Mouse (Mus musculus) v-Abl transformed pro-B cells (cell line): ENCODE data around the gene Foxp4.

Experiments
- in situ Hi-C, 2 experiments: fragments of 400-800 bp; cut with MboI; formaldehyde crosslinking; loops; one replicate each; pipeline ENCODE4 v1.15.1; 2025; ENCODE audit not compliant: unreplicated experiment in 2 of 2

Gene Foxp4

DNA sequence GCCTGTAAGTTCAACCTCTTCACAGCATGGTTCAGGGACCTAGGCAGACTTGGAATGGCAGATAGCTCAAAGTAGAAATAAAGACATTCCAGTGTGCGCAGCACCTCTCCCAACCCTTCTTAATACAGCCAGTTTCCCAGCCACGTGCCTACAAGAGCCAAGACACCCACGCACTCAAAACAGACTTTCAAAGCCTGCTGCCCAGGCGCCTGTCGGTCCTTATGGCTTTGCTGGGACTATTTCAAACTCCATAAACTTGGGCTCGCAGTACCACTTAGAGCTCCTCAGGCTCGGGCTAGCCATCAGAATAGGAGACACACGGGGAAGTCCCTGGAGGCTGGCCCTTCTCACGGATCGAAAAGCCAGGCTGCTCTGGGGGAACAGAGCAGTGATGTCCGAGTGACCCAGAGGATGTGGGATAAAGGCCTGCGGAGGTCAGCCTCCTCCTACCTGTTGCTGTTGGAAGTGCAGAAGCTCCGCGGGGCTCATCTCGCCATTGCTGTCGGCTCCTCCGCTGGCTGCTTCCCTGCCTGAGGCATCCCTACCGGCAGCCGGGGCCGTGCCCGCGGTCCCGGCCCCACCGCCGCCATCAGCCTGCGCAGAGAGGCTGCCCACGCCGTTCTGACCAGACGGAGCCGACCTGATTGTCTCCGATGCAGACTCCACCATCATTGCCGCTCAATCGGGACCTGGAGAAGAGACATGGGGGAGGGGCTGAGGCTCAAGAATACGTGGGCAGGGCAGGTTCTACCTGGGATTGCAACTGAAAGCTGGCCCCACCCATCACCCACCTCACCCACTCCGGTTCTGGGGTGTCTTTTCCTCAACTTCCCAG is 20.4 kb downstream of the Foxp4 start:
- in situ Hi-C loops: loop anchor here (5.0 to 25.0 kb wide), 5 partner anchors 43 to 433 kb away; partner anchors contain the start of gene Trem2 (in 1 of the 2)

DNA sequence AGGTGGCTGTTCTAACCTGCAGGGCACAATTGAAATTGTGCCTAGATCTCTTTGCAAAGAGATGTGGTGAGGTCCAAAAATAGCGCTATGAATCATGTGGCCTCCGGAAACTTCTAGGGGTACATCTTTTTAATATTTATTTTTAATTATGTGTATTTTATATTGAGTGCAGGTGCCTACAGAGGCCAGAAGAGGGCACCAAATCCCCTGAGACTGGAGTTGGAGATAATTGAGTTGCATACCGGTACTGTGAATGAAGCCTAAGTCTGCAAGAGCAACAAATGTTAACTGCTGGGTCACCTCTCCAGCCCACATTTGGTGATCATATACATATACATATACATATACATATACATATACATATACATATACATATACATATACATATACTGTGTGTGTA is 22.7 kb downstream of the Foxp4 start:
- in situ Hi-C loops: loop anchor here (5.0 to 25.0 kb wide), 5 partner anchors 46 to 436 kb away; partner anchors contain the start of gene Trem2 (in 1 of the 2)

DNA sequence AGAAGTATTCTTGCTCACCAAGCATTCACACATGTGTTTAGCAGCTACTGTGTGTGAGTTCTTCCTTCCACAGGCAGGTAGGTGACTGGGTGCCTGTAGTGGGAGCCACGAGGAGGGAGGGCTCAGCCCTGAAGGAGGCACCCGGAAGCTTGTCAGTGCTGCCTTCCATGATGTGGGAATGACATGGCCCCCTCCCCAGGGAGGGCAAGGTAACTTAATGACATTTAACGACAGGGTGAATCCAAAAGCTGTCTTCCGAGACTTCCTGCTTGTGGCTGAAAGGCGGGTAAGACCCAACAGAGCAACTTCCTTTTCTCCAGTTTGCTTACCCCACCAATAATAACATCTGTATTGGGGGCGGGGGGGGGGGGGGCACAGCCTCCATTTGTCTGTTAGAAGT is 23.7 kb downstream of the Foxp4 start:
- in situ Hi-C loops: loop anchor here (5.0 to 25.0 kb wide), 5 partner anchors 47 to 437 kb away; partner anchors contain the start of gene Trem2 (in 1 of the 2)

DNA sequence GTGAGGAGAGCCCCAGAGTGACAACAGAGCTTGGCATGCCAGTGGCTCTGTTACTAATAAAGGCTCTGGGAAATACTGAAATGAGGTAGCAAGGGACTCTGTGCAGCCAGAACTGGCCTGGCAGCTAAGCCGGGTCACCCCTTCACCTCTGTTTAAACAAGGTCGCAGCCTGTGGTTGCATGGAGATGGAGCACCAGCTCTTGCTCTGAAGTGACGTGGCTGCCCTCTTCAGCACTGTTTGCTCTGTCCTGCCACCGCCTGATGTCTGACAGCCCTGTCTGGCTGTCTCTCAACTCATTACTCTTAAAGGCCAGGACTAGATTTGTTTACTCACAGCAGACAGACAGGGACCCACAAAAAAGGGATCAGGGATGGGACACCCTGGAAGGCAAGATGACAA is 25.3 kb downstream of the Foxp4 start:
- in situ Hi-C loops: no loop called here

DNA sequence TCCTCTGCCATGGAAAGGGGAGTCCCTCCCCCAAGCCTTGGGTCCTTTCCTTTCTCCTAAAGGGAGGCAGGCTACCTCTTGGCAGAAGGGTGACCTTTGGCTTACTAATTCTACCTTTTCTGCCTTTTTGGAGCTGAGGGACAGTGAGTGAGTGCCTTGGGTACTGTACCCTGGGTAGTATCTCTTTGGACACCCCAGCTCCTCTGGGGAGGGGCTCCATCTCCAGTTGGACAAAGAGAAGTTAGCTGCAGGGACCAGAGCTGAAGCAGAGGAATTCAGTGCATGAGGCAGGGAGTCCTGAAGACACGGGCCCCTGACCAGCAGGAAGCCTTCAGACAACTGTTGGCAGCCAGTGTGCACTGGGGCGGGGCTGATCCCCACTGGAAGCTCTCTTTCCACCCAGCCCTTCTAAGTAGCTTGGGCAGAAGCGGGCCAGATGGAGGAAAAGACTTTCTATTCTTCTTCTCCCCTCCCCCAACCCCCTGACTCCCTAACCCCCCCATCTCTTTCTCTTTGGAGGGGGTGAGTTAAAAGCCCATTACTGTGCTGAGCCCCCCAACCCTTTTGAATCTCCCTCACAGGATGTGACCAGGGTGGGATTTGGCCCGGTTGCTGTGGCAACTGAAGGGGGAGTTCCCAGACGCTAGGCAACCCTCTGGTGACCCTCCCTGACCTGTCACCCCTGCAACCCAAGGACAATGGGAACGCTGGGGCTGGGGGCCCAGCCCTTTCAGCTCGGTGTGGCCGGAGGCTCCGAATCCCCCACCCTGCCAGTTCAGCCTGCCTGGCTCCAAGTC is 26.3 kb downstream of the Foxp4 start:
- in situ Hi-C loops: no loop called here

DNA sequence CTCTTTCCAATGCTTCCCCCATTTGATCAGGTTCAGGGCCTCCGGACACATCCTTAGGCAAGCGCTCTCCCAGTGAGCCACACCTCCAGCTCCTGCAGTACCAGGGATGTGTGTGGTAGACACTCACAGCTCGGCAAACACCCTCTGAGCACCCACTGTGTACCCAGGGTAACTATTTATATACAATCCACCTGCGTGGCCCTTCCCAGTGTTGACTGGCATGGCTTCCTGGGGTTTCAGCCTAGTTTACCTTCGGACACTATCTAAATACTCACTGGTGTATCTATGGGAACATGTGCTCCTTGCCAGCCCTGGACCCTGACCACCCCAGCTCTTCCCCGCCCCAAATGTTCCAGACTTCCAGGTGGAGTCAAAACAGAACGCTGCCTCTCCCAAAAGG is 34.7 kb downstream of the Foxp4 start:
- in situ Hi-C loops: no loop called here

DNA sequence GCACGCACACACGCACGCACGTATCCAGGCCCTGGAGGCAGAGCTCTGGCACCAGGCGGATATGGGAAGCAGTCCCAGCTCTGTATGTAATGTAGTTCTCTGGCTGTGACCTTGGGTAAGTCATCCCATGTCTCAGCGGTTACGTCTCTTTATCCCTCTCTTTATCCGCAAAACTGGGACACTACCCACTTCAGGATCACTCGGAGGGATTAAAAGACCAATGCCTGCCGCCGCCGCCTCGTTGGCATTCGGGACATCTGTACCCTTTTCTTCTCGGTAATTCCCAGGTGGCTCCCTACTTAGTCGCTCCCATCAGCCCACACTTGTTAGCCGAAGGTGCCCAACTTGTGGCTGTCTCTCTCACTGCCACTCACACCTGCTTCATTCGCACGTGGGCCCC is 35.2 kb downstream of the Foxp4 start:
- in situ Hi-C loops: no loop called here

DNA sequence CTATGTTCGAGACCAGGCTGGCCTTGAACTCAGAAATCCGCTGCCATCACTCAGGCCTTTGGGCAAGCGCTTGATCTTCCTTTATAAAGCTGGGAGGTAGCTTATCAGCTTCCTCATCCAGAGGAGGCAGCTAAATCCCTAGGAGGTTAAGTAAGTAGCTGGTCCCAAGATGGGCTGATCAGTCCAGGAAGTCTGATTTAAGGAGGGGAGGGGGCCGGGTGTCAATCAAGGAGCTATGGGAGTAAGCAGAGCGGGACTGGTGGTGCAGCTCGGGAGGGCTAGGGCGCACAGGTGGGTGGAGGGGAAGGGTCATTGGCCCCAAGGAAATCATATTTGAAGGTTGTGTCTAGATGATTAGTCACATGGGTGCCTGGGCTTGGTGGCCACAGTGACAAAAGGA is 35.8 kb downstream of the Foxp4 start:
- in situ Hi-C loops: no loop called here

DNA sequence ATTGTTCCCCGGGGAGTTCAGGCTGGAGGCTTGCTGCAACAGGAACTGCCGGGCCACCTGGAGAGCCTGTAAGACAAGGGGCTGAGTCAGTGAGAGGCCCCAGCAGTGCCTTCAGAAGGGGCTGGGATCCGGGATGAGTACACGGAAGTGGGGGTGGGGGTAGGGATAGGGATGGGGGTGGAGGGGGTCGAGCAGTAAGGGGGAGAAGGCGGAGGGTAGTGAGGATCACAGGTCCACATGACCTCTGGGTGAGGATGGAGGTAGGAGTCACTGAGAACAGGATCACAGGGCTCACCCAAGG is 36.3 kb downstream of the Foxp4 start:
- in situ Hi-C loops: no loop called here

DNA sequence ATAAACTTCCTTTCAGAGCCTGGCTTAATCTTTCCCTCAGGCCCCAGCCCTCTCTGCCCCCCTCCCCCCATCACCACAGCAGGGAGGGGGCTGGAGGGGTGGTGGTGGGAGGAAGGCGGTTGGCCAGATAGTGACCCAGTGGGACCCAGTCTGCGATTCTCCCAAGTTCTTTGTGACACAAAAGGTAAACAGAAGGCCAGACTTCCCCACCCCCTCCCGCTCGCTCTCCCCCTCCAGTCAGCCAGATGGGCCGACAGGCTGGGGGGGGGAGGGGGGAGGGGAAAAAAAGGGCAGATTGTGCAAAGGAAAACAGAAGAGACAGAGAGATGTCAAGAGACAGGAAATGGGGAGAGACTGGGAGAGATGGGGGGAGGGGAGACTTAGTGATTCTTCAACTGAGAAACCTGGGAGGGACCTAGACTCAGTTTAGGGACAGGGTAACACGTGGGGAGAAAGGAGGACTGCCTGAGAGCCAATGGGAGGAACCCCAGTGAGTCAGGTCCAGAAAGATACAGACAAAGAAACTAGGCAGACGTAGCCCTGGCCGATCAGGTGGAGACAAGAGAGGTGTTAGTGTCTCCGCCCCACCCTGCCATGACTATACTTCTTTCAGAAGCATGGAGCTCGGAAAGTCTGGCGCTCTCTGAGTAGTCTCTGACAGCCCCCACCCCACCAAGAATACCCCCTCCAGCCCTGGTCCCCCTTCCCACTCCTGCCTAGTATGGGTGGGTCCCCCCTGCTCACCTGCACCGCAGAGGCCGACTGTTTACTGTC is 36.9 kb downstream of the Foxp4 start:
- in situ Hi-C loops: no loop called here

DNA sequence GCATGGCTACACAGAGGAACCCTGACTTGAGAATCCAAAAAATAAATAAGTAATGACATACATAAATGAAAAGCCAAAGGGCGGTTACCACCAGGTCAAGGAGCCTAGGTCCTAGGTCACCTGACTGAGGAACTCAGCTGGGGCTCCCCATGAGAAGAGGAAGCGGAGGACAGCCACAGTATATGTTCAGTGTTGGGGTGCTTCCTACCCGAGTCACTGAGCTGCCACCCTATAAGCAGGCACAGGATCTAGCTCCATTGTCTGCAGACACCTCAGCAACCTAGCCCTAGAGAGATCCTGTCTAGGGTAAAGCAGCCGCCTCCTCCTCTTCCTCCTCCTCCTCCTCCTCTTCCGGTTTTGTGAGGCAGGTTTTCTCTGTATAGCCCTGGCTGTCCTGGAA is 41.3 kb downstream of the Foxp4 start:
- in situ Hi-C loops: loop anchor here in 1 of 2 experiments (5.0 kb wide), 1 partner anchor 59 kb away; no protein-coding TSS in a partner anchor

DNA sequence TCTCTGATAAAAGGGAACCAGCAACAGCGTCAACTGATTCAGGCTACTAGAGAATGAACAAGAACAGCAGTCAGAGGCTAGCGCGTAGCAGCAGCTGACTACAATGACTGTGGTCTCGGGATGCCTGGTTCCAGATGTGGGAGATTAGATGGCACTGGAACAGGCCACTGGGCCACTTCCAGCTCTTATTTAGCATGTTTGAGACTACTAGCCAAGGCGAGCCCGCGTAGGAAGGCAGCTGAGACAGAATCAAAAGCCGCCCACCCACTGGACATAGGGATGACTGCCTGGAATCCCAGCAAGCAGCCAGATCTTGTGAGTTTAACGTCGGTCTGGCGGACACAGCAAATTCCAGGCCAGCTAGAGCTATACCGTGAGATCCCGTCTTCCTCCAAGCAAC is 43.1 kb downstream of the Foxp4 start:
- in situ Hi-C loops: loop anchor here in 1 of 2 experiments (5.0 kb wide), 1 partner anchor 61 kb away; no protein-coding TSS in a partner anchor

DNA sequence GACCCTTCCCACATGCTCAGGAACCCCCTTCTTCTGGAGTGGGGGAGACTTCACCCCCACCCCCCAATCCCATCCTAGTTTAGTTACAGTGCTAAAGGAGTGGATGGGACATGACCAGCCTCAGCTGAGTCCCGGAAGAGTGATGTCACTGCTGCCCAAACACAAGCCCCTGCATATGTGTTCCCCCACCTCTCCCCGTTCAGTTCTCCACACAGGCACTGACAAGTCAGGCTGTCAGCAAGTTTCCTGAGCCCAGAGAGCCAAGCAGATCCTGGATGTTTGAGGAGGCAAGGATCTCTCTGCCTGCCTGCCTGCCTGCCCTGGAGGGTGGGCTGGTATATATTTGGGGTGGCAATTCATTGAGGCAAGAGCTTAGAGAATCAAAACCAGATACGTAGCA is 45.2 kb downstream of the Foxp4 start:
- in situ Hi-C loops: no loop called here

DNA sequence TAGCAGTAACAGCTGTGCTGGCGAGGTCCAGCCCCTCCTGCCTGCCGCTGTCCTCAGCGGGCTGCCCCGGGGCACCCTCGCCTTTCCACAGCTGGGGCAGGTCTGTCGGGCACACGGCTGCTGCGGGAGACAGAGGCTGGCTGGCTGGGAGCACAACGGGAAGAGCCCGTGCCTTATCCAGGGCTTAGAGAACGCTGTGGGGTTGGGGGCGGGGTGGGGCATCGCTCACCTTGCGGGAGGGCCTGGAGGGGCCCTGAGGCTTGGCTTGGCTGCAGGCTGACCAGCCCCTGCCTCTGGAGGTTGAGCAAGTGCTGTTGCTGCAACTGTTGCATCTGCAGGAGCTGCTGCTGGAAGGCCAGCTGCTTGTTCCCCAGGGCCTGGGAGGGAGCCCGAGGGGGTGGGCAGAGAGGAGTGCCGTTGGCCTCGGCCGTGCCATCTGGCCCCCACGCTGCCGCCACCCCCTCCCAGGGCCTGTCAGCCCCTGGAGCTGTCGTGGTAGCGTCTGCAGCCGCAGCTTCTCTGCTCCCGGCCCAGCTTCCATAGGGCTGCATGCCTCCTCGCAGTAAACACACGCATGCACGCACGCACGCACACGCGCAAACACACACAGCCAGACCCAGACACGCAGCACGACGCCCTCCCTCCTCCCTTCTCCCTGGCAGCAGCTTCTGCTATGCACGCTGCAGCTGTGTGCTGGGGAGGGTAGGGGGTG is 45.9 kb downstream of the Foxp4 start:
- in situ Hi-C loops: no loop called here

DNA sequence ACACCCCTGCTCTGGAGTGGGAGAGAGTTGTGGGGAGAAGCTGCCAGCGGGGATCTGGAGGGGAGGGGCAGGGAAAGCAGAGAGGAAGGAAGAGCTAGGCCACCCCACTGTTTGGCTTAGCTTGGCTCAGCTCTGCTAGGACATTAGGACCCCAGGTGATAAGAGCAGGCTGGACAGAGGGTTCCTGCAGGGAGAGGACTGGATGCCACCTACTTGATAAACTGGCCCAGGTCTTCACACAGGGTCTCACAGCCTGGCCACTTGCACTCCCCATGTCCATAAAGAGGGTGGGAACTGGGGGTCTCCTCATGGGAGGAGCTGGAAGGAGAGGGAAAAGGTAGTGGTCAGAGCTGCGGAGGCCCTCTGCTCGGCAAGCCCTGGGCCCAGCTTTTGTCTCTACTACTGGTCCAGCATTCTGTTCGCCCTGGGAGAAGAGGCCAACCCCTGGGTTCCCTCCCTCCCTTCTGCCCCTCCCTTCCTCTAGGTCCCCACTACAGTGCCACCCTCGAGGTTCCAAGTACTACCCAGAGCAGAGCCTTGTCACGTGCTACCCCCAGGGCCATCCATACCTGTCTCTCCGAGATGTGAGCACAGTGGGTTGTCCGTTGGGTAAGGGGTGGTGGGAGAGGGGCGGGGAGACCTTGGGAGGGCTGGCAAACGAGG is 46.6 kb downstream of the Foxp4 start:
- in situ Hi-C loops: no loop called here

DNA sequence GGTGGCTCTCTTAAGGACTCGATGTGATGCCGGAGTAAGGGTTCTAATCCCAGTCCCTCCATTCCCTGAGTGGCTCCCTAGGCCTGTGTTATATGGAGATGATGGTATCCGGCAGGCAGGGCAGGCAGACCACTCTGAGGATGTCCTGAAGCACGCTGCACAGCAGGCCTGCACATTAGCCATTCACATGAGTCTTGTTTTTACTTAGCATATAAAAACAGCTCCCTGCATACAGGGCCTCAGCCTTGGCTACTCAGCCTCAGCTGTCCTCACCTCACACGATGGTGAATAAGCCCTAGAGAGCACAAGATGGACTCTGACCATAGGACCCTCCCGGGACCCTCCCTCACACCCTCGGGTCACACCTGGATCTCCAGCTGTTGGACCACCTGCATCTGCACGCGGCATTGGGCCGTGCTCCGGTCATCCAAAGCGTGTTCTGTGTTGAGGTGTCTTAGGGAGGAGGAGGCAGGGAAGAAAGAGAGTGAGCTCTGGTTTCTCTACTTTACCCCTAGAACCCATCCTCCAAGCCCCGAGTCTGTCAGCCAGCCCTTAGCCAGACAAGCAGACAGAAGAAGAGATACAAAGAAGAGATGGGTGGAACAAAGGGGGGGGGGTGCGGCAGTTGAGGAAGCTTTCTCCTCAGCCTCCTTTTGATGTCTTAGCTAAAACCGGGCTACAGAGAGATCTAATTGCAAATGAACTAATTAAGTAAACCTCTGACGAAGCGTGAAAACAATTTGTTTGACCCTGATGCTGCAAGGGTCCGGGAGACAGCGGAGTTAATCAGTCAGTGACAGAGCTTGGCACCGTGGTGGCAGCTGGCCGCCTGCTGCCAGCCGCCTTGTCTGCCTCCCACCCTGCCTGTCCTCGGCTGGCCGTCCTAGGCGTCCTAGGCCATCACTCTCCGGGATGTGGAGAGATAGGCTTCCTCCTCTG is 47.4 kb downstream of the Foxp4 start:
- in situ Hi-C loops: no loop called here

DNA sequence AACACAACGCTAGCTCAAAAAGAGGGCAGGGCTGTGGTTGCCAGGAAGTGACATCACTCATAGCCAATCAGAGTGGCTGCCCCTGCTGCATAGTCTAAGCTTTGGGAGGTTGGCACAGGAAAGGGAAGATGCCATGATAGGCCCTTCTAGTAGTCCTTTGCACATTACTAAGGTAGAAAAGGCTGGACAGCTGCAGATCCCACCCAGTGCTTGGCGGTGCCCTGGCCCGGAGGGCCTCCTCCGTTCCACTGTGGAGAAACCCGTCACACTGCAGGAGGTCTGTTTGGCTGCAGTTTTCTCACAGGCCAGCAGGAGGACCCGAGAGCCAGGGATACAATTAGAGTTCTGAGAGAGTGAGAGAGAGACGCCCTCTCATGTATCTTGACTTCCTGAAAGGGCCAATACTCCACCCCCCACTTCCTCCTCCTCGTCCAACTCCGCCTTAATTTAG is 51.1 kb downstream of the Foxp4 start:
- in situ Hi-C loops: loop anchor here (5.0 kb wide), 3 partner anchors 49 to 224 kb away; partner anchors contain the start of gene Foxp4 (in 1 of the 2)

DNA sequence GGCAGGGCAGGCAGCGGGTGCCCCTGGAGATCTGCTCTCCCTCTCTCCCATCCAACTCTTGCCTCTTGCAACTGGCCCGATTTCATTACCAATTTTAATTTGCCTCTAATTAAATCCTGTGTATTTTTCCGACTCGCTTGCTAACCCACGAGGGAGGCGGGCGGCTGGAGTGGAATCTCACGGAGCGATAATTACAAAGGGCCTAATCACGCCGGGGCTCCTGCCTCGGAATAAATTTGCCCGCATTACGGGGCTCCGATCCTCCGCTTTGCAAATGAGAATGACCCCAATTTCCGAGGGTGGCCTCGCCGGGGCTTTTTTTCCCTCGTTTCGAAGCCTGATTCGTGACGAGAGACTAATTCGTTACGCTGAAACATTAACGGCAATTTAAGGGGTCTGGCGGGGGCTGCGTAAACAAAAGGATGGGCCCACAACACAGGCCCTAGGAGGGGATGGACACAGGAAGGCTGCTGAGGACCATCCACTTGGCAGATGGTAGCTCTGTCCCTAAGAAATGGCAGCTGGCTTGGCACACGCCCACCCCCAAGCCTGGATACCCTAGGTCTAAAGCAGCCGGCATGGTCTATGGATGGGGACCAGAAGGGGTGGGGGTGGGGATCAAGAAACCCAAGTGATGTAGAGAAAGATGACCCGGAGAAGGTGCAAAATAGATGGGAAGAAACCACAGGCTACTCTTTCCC is 52.0 kb downstream of the Foxp4 start:
- in situ Hi-C loops: loop anchor here (5.0 kb wide), 3 partner anchors 50 to 225 kb away; partner anchors contain the start of gene Foxp4 (in 1 of the 2)
